Mouse (Mus musculus): ENCODE measurements around the gene Lpcat2.

DNA sequence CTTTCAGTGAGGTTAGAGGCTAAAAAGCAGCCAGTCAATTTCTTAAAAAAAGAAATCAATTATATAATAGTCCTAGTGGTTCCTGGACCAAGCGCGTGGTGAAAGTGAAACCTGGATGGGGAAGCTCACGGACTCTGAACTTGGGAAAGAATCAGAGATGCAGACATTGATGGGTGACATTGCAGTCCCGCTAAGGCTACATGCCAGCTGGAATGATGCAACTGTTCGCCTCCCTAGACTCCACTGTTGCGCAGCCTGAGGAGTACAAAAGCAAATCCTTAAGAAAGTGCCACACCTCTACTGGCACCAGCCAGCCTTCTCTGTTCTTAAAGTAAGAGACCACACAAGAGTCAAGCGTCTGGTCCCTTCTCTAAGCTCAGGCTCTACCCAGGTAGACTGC is 15.3 kb upstream of the Lpcat2 start:
- TF ChIP-seq CTCF (IDR thresholded peaks at IDR 0.05 in 2 of 3, conservative IDR thresholded peaks at IDR 0.05 in 1 of 3; ENCODE audit: control insufficient read depth in 1 of 3, insufficient read depth in 1 of 3, low read depth in 2 of 3, low read length in 3 of 3, poor library complexity in 1 of 3, severe bottlenecking in 1 of 3) (no peak), MAFK (IDR thresholded peaks at IDR 0.05; ENCODE audit: borderline replicate concordance, low read depth, low read length) (no peak), HCFC1 (IDR thresholded peaks at IDR 0.05; ENCODE audit: low read depth, low read length) (no peak), MAZ (IDR thresholded peaks at IDR 0.05; ENCODE audit: low read depth, low read length) (no peak), USF2 (IDR thresholded peaks at IDR 0.05; ENCODE audit: borderline replicate concordance in 1 of 2, insufficient read depth in 1 of 2, low read depth in 1 of 2, low read length in 2 of 2) (no peak), RAD21 (IDR thresholded peaks at IDR 0.05; ENCODE audit: low read depth, low read length) (no peak), ZKSCAN1 (IDR thresholded peaks at IDR 0.05; ENCODE audit: low read depth, low read length) (no peak), MEF2A (IDR thresholded peaks at IDR 0.05; ENCODE audit: extremely low read depth, insufficient replicate concordance, low read depth, low read length, poor library complexity, severe bottlenecking) (no peak), ETS1 (IDR thresholded peaks at IDR 0.05; ENCODE audit: low read depth, low read length) (no peak), CHD2 (IDR thresholded peaks at IDR 0.05; ENCODE audit: low read length) (no peak), POLR2A (IDR thresholded peaks at IDR 0.05; ENCODE audit: control insufficient read depth in 1 of 2, insufficient read depth in 1 of 2, low read depth in 1 of 2, low read length in 2 of 2, poor library complexity in 1 of 2) (no peak), NELFE (IDR thresholded peaks at IDR 0.05; ENCODE audit: low read depth, low read length) (no peak)

All from MEL (cell line).